Mouse (Mus musculus): ENCODE results near the gene Fcgr1.
"Not testable (repeated sequence)": the region's sequence is repeated elsewhere in the genome, so short reads cannot be mapped to it uniquely, and the experiment has no call there.

The Fcgr1 gene

DNA sequence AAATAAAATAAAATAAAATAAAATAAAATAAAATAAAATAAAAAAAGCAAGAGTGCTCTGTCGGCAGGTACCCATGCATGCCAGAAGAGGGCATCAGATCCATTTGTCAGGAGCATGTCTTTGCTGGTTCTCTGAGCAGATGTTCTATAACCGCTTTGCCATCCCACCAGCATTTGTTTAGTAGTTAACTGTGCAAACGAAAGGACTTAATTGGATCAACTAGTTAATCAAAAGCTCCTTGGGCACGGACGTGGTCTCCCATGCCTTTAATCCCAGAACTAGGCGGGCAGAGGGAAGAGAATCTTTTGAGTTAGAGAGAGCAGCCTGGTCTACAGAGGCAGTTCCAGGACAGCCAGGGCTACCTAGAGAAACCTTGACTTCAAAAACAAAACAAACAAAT lies 33.4 kb upstream of the Fcgr1 start:
- DNase-seq (ENCODE audit: low spot score), result peak; percentile 59

- DNase-seq (ENCODE audit: low spot score), result not testable (repeated sequence)
These were observed 30.0 kb upstream of the Fcgr1 start for GRCm38 (mm10) chr3:96323806-96324205.

- no peak for DNase-seq (ENCODE audit: low spot score)
These were observed 28.8 kb upstream of the Fcgr1 start for GRCm38 (mm10) chr3:96322609-96323008.

DNA sequence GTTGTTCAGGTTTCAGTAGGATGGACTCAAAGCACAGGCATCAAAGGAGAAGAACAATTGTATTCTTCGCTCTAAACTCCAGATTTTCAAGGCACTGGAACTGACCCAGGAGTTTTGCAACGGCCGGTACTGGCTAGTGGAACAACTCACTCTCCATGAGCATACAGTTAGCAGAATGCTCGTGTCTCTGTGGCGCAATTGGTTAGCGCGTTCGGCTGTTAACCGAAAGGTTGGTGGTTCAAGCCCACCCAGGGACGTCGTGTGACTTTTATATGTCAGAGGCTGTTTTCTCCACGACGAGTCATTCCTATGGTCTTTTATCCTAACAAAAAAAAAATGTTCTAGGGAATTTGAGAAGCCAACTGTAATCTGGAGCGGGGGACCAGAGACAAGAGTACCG lies 28.1 kb upstream of the Fcgr1 start:
- no peak for DNase-seq (ENCODE audit: low spot score)

DNA sequence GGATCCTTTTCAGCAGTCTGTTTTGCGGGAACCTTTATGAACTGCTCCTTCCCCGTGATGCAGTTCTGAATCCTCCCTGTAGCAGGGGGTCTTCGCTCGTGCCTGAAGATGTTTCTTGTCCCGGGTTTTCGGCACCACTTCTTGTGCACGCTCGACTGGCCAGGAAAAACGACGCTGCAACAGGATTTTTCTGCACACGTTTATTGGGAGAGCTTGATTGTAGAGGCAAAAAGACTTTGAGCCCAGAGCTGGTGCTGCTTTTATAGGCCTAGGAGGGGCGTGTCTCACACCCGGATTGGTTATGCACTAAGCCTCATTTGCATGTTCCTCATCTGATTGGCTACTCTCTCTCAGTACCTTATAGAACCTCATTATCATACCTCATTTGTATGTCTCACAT lies 26.2 kb upstream of the Fcgr1 start:
- not testable (repeated sequence) for DNase-seq (ENCODE audit: low spot score)

DNA sequence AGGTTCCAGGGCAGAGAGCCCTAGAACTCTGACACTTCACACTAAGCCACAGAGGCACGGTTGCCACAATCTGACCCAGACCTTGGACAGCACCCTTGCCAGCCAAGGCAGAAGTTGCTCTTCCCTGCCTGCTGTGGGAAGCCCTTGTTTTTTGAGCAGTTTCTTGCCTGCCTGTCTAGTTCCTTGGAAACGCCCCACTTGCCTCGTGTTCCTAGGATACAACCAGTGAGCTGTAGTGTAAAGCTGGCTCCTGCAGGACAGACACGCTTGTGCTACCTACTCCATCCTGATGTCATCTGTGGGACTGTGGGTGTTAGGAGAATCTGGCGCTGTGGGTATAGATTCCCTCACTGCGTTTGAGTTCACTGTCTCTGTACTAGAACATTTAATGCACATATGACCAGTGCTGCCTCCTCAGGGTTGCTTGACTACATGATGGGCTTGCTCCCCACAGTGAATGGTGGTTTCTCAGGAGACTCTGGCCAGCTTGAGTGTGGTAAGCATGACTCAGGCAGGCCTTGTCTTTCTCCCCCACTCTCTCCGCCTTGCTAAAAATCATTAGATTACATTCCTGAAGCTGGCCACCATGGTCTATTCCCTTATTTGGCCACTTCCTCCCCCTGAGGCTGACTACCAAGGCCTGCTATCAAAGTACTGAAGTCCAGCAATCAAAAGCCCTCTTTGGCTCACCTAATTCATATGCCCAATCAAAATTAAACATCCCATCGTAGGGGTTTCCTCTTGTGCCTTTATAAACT lies 18.8 kb upstream of the Fcgr1 start:
- no peak for DNase-seq (ENCODE audit: low spot score)

DNA sequence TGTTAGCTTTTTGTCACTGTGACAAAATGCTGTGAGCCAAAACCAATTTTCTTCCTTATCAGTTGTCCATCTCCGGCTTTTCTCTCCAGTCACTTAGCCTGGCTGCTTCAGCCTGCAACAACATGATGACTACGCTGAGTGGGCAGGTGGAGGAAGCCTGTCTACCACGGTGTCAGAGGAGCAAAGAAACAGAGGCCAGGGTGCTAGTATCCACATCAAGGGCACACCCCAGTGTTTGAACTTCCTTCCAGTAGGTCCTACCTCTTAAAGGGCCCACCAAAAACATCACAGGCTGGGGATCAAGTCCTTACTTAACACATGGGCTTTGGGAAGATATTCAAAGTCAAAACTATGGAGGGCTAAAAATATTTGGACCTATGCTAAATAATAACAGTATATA lies 15.7 kb upstream of the Fcgr1 start:
- peak; percentile 42 for DNase-seq (ENCODE audit: low spot score)

DNA sequence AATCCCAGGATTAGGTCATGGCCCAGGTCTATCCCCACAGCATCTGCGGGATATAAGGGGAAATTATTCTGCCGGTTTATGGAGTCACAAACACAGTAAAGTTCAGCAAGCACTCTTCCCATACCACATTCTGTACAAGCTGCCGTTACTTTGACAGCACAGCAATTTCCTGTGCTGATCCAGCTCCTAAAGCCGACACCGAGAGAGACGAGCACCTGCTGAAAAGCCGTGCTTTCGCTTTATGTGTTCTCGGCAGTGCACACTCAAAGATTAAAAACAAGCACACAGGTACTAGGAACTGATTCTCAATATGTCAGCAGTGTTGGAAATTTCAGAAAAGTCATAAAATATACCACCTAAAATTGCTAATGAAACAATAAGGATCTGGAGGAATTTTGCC lies 12.7 kb upstream of the Fcgr1 start:
- peak; percentile 25 for DNase-seq (ENCODE audit: low spot score)

- DNase-seq (ENCODE audit: low spot score), result no peak
These were observed 8.3 kb upstream of the Fcgr1 start for GRCm38 (mm10) chr3:96302076-96302475.

DNA sequence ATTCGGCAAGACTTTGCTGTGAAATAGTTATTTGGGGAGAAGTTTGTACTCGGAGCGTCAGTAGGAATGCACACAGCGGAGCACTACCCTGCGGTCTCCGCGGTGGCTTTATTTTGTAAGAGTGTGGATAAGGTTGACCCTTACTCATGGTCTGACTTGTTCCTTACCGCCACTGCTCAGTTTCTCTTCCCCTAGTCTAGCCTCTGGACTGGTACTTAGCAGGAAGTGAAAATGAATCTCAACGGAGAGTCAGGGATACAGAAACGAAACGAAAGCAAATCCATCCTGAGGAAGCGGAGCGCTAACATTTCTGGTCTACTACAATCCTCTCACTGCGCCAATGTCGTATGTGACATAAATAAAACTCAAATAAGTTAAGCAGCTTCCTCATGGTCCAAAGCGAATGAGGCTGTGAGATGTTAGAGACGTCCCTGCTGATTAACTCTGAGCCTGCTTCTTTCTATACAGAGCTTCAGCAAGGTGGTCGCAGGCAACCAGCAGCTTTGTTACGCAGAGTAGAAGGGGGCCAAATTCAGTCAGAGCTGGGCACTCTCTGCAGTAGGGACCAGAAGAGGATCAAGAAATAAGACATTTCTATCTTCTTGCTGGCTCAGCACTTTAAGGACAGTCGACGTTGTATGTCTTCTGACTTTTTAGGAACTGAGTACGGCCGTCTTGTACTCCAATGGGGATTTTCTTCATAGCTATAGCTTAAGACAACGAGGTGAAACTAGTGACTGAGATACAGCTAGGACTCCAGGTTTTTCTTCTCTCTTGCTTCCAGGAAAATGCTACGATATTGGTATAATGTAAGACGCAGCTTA lies 7.1 kb upstream of the Fcgr1 start:
- DNase-seq (ENCODE audit: low spot score), result no peak

DNA sequence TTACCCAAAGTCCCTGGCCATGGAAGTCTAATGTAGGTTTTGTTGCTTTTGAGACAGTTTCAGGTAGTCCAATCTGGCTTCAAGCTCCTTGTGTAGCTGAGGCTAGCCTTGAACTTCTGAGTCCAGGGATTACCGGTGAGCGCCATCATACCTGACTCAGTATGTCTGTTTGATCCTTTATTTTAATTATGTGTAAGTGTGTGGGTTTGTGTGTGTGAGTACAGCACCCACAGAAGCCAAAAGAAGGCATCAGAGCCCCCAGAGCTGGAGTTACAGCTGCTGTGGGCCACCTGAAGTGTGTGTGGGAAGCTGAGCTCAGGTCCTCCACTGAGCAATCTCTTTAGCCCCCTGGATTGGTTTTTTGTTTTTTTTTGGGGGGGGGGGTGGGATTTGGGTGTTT lies 5.8 kb upstream of the Fcgr1 start:
- no peak for DNase-seq (ENCODE audit: low spot score)

GRCm38 (mm10) chr3:96298360-96298759 lies 4.6 kb upstream of the Fcgr1 start:
- DNase-seq (ENCODE audit: low spot score), result no peak

GRCm38 (mm10) chr3:96293368-96293767 lies 401 bp downstream of the Fcgr1 start:
- no peak for DNase-seq (ENCODE audit: low spot score)

- DNase-seq (ENCODE audit: low spot score), result no peak
These were observed 1.1 kb downstream of the Fcgr1 start for GRCm38 (mm10) chr3:96292641-96293040.

GRCm38 (mm10) chr3:96290727-96291126 lies 3.0 kb downstream of the Fcgr1 start:
- not testable (repeated sequence) for DNase-seq (ENCODE audit: low spot score)

DNA sequence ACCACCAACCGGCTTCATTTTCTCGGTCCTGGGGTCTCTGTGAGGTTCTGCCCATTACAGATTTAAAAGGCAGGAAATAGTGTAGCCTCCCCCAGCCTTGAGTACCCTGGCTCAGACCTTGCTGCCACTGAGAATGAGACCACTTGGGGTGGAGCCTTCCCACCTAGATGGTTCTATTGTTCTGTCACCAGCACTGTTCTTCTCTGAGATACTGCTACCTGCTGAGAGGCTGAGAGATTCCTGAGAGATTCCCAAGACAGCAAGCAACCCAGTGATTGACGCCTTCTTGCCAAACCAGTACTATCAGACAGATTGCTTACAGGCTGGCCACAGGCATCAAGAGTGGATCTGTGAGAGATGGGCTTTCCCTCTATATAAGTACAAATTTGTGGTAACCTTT lies 4.6 kb downstream of the Fcgr1 start:
- DNase-seq (ENCODE audit: low spot score), result no peak

DNA sequence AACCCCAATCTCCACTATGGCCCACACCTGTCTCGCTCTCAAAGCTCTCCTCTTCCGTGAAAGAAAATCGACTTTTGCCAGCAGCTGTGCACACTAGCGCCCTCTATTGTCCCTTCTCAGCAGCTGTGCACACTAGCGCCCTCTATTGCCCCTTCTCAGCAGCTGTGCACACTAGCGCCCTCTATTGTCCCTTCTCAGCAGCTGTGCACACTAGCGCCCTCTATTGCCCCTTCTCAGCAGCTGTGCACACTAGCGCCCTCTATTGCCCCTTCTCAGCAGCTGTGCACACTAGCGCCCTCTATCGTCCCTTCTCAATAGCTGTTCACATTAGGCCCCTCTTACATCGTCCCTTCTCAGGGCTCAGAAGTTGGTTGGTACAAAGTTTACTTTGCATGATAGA lies 6.4 kb downstream of the Fcgr1 start:
- DNase-seq (ENCODE audit: low spot score), result peak; percentile 31

DNA sequence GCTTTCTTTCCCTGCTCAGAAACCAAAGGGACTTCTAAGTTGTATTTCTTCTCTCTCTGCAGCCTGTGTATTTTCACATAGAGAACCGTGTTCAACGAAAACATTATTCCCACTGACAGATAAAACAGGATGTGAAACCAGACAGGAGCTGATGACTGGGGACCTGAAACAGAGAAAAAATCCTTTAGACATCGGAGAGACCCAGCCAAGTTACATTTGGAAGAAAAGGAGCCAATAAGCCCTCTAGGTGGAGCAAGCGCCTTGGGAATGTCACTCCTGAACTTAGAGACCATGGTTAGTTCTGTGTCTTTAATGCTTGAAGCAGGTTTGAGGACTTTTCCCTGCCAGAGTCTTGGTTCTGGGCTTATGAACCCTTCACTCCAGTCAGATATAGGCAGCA lies 9.3 kb downstream of the Fcgr1 start:
- no peak for DNase-seq (ENCODE audit: low spot score)

DNA sequence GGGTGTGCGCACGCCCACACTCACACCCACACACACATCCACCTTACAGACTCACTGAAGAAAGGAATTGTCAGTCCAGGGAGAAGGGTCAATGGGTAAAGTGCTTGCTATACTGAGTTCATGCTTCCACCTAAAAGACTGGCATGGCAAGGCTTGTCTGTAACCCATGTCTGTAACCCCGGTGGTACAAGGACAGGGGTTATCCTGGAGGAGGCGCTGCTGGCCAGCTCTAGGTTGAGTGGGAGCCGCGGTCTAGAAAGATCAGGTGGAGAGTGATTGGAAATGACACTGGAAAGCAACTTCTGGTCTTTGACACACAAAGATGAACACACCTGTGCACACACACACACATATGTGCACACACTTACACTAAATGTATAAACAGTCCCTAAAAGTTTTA lies 13.1 kb downstream of the Fcgr1 start:
- DNase-seq (ENCODE audit: low spot score), result no peak

DNA sequence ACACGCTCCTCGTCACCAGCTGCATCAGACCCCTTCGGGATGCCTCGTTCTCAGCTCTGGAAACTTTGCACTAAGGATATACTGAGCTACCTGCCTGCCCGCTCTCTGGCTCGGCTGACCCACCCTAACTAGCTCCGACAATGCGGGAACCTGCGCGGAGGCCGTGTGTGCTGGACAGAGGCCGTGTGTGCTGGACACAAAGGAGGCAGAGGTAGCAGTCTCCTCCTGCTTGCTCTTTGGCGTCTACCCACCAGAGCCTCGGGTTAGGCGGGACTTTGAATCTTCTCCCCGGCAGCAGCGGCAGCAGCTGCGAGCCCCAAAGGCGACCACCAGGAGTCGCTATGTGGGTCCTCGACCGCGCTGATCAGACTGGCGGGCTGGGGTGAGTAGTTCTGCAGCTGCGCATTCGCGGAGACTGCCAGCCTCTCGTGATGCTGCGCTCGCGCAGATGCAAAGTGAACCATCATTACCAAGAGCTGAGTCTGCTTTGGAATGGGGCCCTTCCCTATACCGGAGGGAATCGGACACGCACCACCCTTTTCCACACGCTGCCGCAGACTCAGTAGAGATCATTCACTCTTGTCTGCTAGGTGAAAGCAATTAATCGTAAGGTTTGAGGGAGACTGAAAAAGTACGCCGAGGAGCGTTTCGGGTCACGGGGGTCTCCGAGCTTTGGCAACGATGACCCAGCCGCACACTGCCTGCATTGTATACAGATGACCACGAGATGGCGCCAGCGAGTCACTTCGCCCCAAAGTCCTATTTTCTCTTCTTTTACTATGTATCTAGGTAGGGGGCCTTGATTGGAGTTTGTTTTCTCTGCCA lies 15.8 kb downstream of the Fcgr1 start:
- DNase-seq (ENCODE audit: low spot score), result peak; percentile 96

- DNase-seq (ENCODE audit: low spot score), result peak; percentile 67
These were observed 16.4 kb downstream of the Fcgr1 start for GRCm38 (mm10) chr3:96277428-96277799.

GRCm38 (mm10) chr3:96273591-96274465 lies 19.9 kb downstream of the Fcgr1 start:
- peak; percentile 76 for DNase-seq (ENCODE audit: low spot score)

Data from T-cell, adult 2 months (primary cell).